Mouse (Mus musculus): ENCODE measurements around the gene Tbx19. TPM values are rescaled to one million over a fixed set of nuclear protein-coding genes. Genes with fewer than 3 reads are reported as not detected.

The Tbx19 gene
- polyA plus RNA-seq, 1 experiment = not detected

DNA sequence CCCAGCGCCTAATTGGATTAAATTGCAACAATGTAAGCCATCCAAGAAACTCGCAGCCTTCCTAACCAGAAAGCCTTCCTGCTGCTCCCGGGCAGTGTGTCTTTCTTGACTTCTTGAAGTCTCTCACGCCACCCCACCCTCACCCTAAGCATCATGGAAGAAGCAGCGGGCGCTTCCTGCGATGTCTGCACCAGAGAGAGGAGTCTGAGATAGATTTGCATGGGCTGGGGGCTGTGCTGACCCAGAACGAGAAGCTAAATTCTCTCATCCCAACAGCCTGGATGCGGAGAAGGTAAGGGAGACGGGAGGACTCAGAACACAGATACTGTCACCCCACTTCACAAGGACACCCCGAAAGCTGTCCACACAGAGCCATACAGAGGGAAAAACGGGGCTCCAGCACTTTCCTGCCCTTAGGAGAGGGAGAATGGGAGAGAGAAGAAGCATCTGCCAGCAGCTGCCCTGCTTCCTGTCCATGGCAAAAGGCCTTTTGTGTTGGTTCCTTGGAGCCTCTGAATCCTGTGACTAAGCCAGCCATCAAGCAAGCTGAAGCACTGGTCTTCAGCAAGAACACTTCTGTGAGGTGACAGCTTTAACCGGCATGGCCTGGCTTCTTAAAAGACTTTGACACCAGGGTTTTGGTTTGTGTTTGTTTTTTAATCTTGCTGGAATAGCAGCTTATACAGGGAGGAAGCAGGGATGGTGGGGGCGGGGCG is 41.4 kb downstream of the Tbx19 start:
- Histone ChIP-seq H3K27ac (ENCODE audit: insufficient read depth, low read length) (no peak overlapping the region), H3K9ac (ENCODE audit: low read depth, poor library complexity, severe bottlenecking) (no peak overlapping the region)
- no peak for TF ChIP-seq EP300 (IDR thresholded peaks at IDR 0.05; ENCODE audit: insufficient read depth, low read depth, low read length)
- no peak for TF ChIP-seq POLR2A (IDR thresholded peaks at IDR 0.05; ENCODE audit: insufficient read depth, low read length)
- no peak for TF ChIP-seq CTCF (IDR thresholded peaks at IDR 0.05; ENCODE audit: low read depth, low read length)

DNA sequence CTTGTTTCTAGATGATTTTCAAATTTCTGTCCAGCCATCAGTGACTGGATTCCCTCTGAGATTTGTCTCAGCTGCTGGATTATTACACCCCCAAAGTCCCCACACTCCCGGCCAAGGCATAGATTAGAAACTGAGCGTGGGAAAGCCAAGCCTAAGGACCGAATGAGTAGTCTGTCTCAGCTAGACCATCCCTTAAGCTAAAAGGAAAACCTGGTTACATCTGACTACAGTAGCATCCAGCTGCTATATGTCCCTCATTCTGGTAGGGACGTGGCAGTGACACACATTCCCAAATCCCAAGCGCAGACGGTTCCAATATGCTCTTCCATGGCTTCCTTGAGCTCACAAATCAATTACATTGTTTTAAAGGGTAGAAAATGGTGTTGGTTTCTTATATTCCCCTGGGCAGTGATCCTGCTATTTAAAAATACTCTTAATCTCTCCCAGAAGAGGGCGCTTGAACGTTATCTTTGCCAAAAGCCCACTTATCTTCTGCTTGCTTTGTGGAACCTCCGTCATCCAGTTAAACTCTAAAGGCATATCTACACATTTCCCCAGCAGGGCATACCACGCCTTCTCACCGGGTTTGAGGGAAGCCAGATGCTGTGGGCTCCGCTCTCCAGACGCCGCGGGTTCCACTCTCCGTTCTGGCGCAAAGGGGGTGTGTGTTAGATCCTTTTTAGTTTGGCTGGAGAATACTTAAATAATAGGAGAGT is 46.0 kb downstream of the Tbx19 start:
- TF ChIP-seq CTCF (IDR thresholded peaks at IDR 0.05; ENCODE audit: low read depth, low read length) (no peak), EP300 (IDR thresholded peaks at IDR 0.05; ENCODE audit: insufficient read depth, low read depth, low read length) (no peak), POLR2A (IDR thresholded peaks at IDR 0.05; ENCODE audit: insufficient read depth, low read length) (no peak)
- H3K36me3 ChIP-seq (ENCODE audit: control insufficient read depth, insufficient read depth, low read length, poor library complexity, severe bottlenecking) = no peaks in the 10 kb centered on the region
- H3K27ac ChIP-seq (ENCODE audit: insufficient read depth, low read length) = no peak overlapping the region
- no peaks in the 10 kb centered on the region for H3K27me3 ChIP-seq (ENCODE audit: control insufficient read depth, insufficient read depth, low read length, poor library complexity, severe bottlenecking)
- no peaks in the 10 kb centered on the region for H3K9me3 ChIP-seq (replicated peaks; ENCODE audit: control insufficient read depth, insufficient read depth, low read length, poor library complexity, severe bottlenecking)
- no peaks in the 10 kb centered on the region for H3K4me1 ChIP-seq (ENCODE audit: control insufficient read depth, insufficient read depth, low read length)
- H3K4me3 ChIP-seq (ENCODE audit: low read depth, low read length) = no peak overlapping the region
- no peak overlapping the region for H3K9ac ChIP-seq (ENCODE audit: low read depth, poor library complexity, severe bottlenecking)

More for the DNA sequence above, 41.4 kb downstream of the Tbx19 start:
- H3K9me3 ChIP-seq (replicated peaks; ENCODE audit: control insufficient read depth, insufficient read depth, low read length, poor library complexity, severe bottlenecking) = no peaks in the 10 kb centered on the region
- no peaks in the 10 kb centered on the region for H3K36me3 ChIP-seq (ENCODE audit: control insufficient read depth, insufficient read depth, low read length, poor library complexity, severe bottlenecking)
- H3K4me3 ChIP-seq (ENCODE audit: low read depth, low read length) = no peak overlapping the region
- H3K4me1 ChIP-seq (ENCODE audit: control insufficient read depth, insufficient read depth, low read length) = no peaks in the 10 kb centered on the region
- H3K27me3 ChIP-seq (ENCODE audit: control insufficient read depth, insufficient read depth, low read length, poor library complexity, severe bottlenecking) = no peaks in the 10 kb centered on the region

GRCm38 (mm10) chr1:165113700-165114099 is 46.9 kb downstream of the Tbx19 start:
- Histone ChIP-seq H3K27ac (ENCODE audit: insufficient read depth, low read length) (no peak overlapping the region), H3K4me1 (ENCODE audit: control insufficient read depth, insufficient read depth, low read length) (no peaks in the 10 kb centered on the region)
- no peak for TF ChIP-seq POLR2A (IDR thresholded peaks at IDR 0.05; ENCODE audit: insufficient read depth, low read length)
- TF ChIP-seq EP300 (IDR thresholded peaks at IDR 0.05; ENCODE audit: insufficient read depth, low read depth, low read length) = no peak
- TF ChIP-seq CTCF (IDR thresholded peaks at IDR 0.05; ENCODE audit: low read depth, low read length) = no peak

GRCm38 (mm10) chr1:165110659-165111058 is 49.9 kb downstream of the Tbx19 start:
- no peaks in the 10 kb centered on the region for H3K9me3 ChIP-seq (replicated peaks; ENCODE audit: control insufficient read depth, insufficient read depth, low read length, poor library complexity, severe bottlenecking)
- TF ChIP-seq POLR2A (IDR thresholded peaks at IDR 0.05; ENCODE audit: insufficient read depth, low read length) (no peak), CTCF (IDR thresholded peaks at IDR 0.05; ENCODE audit: low read depth, low read length) (no peak), EP300 (IDR thresholded peaks at IDR 0.05; ENCODE audit: insufficient read depth, low read depth, low read length) (no peak)

More at GRCm38 (mm10) chr1:165113700-165114099, 46.9 kb downstream of the Tbx19 start:
- Histone ChIP-seq H3K27me3 (ENCODE audit: control insufficient read depth, insufficient read depth, low read length, poor library complexity, severe bottlenecking) (no peaks in the 10 kb centered on the region), H3K36me3 (ENCODE audit: control insufficient read depth, insufficient read depth, low read length, poor library complexity, severe bottlenecking) (no peaks in the 10 kb centered on the region), H3K9ac (ENCODE audit: low read depth, poor library complexity, severe bottlenecking) (no peak overlapping the region), H3K4me3 (ENCODE audit: low read depth, low read length) (no peak overlapping the region), H3K9me3 (replicated peaks; ENCODE audit: control insufficient read depth, insufficient read depth, low read length, poor library complexity, severe bottlenecking) (no peaks in the 10 kb centered on the region)

DNA sequence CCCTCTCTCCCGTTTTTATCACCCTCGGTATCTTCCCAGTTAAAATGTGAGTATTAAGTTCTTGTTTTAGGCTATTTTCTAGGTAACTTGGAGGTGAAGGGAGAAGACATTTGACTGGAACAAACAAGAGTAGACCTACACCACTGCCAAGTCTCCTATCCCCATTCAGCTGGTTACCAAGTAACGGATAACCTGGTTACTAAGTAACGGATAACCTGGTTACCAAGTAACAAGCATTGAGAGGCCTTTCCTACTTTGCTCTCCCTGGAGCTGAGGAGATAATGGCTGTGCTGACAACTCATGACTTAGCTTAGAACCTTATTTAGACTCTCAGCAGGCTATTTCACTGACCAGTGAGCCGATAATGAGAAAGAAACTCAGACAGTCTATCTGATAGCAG is 51.4 kb downstream of the Tbx19 start:
- Histone ChIP-seq H3K9ac (ENCODE audit: low read depth, poor library complexity, severe bottlenecking) (no peak overlapping the region), H3K36me3 (ENCODE audit: control insufficient read depth, insufficient read depth, low read length, poor library complexity, severe bottlenecking) (no peaks in the 10 kb centered on the region), H3K4me3 (ENCODE audit: low read depth, low read length) (no peak overlapping the region), H3K27ac (ENCODE audit: insufficient read depth, low read length) (no peak overlapping the region), H3K27me3 (ENCODE audit: control insufficient read depth, insufficient read depth, low read length, poor library complexity, severe bottlenecking) (no peaks in the 10 kb centered on the region), H3K9me3 (replicated peaks; ENCODE audit: control insufficient read depth, insufficient read depth, low read length, poor library complexity, severe bottlenecking) (no peaks in the 10 kb centered on the region), H3K4me1 (ENCODE audit: control insufficient read depth, insufficient read depth, low read length) (no peaks in the 10 kb centered on the region)
- TF ChIP-seq POLR2A (IDR thresholded peaks at IDR 0.05; ENCODE audit: insufficient read depth, low read length) (no peak), EP300 (IDR thresholded peaks at IDR 0.05; ENCODE audit: insufficient read depth, low read depth, low read length) (no peak), CTCF (IDR thresholded peaks at IDR 0.05; ENCODE audit: low read depth, low read length) (no peak)

More at GRCm38 (mm10) chr1:165110659-165111058, 49.9 kb downstream of the Tbx19 start:
- no peak overlapping the region for H3K9ac ChIP-seq (ENCODE audit: low read depth, poor library complexity, severe bottlenecking)
- no peak overlapping the region for H3K27ac ChIP-seq (ENCODE audit: insufficient read depth, low read length)
- H3K4me3 ChIP-seq (ENCODE audit: low read depth, low read length) = no peak overlapping the region
- no peaks in the 10 kb centered on the region for H3K36me3 ChIP-seq (ENCODE audit: control insufficient read depth, insufficient read depth, low read length, poor library complexity, severe bottlenecking)
- no peaks in the 10 kb centered on the region for H3K4me1 ChIP-seq (ENCODE audit: control insufficient read depth, insufficient read depth, low read length)
- no peaks in the 10 kb centered on the region for H3K27me3 ChIP-seq (ENCODE audit: control insufficient read depth, insufficient read depth, low read length, poor library complexity, severe bottlenecking)

DNA sequence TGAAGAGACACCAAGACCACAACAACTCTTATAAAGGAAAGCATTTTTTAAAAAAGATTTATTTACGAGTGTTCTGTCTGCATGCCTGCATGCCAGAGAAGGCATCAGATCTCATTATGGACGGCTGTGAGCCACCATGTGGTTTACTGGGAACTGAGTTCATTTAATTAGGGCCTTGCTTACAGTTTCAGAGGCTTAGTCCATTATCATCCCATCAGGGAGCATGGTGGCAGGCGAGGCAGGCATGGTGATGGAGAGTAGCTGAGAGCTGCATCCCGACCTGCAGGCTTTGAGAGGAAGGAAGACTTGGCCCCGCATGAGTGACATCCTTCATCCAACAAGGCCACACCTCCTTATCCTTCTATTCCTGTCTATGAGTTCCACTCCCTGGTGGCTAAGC is 52.1 kb downstream of the Tbx19 start:
- Histone ChIP-seq H3K4me3 (ENCODE audit: low read depth, low read length) (no peak overlapping the region), H3K27ac (ENCODE audit: insufficient read depth, low read length) (no peak overlapping the region), H3K4me1 (ENCODE audit: control insufficient read depth, insufficient read depth, low read length) (no peaks in the 10 kb centered on the region), H3K9me3 (replicated peaks; ENCODE audit: control insufficient read depth, insufficient read depth, low read length, poor library complexity, severe bottlenecking) (0 out of 2 replicates have a peak, but pooled peaks cover under 1% of the 10 kb centered on the region), H3K27me3 (ENCODE audit: control insufficient read depth, insufficient read depth, low read length, poor library complexity, severe bottlenecking) (no peaks in the 10 kb centered on the region), H3K36me3 (ENCODE audit: control insufficient read depth, insufficient read depth, low read length, poor library complexity, severe bottlenecking) (no peaks in the 10 kb centered on the region), H3K9ac (ENCODE audit: low read depth, poor library complexity, severe bottlenecking) (no peak overlapping the region)
- TF ChIP-seq CTCF (IDR thresholded peaks at IDR 0.05; ENCODE audit: low read depth, low read length) (no peak), POLR2A (IDR thresholded peaks at IDR 0.05; ENCODE audit: insufficient read depth, low read length) (no peak), EP300 (IDR thresholded peaks at IDR 0.05; ENCODE audit: insufficient read depth, low read depth, low read length) (no peak)
